Mouse (Mus musculus): ENCODE measurements at regions not wholly inside any gene's neighbourhood (a gene's known extent, or its start where the extent isn't known, plus 50 kb on each side); places are given as distances from the start of the nearest gene placed in this dataset.

DNA sequence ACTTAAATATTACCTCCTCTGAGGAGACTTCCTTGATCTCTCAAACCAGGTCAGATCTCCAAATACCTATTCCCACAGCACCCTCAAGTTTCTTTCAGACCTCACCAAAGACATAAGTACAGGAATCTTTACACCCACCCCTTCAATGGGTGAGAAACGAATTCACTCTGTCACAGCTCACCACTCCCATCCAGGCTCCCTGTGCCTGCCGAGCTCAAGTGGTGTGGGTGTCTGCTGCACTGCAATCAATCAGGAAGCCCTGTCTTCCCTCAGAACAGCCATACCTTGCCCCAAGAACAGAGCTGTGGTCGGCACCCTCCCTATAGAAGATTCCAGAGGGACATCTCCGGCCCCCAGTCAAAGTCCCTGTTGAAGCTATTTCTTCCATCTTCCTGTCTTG, 116.2 kb upstream of the Nectin1 start:
- DNase-seq (ENCODE audit: low spot score): no peak

DNA sequence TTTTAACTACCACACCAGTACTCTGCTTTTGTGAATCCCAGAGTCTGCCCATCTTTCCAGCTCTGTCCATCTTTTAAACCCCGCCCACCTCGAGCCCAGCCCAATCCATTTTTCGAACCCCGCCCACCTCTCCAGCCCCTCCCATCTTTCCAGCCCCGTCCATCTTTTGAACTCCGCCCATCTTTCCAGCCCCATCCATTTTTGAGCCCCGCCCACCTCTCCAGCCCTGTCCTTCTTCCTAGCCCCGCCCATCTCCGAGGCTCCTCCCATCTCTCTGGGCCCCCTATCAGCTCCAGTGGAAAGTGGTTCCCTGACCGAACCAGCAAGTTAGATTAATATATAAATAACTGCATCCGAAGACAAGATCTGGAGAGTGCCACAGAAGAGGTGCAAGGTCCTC, 115.0 kb upstream of the Nectin1 start:
- DNase-seq (ENCODE audit: low spot score): peak; percentile 77

DNA sequence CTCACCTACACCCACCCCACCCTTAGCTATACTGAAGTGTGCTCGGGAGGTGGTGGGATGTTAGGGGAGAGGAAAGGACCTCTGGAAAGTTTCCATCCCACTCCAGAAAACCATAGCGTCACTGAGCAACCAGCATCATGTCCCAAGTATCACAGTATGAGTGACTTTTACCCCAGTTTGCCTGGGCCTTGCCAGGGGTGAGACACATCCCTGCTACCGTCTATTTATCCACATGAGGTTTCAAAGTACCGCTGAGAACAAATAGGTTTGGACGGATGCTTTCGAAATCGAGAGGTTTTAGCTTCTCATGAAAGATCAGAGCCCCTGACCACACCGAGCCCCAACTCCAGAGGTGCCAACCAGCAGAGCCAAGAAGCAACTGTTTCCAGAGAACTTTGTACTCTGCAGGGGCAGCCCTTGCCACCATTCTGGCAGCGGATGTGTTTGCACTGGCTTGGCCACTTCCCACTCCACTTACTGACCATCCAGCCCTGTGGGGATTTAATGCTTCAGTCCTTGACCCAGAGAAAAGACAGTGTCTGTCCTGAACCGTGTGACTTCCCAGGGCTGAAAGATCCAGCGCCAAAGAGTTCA, 107.3 kb upstream of the Nectin1 start:
- DNase-seq (ENCODE audit: low spot score): no peak

GRCm38 (mm10) chr9:43658186-43658585, 85.6 kb upstream of the Nectin1 start:
- DNase-seq (ENCODE audit: low spot score): no peak

DNA sequence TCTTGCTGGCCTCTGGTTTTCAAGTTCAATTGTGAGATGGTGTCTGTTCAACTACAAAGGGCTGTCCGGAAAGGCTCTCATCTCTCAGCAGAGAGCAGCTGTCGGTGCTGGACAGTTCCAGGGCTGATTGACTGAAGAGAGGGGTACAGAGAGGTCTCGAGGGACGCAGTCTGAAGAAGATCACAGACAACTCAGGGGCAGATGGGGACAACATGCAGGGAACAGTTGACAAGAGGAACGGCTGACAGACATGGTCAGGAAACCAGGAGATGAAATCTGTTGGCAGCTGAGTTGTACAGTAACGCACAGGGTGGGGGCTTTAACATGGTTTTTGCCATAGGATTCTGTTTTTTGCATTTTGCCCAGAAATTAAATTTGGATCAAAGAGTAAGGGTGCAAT, 84.5 kb upstream of the Nectin1 start:
- no peak for DNase-seq (ENCODE audit: low spot score)

- DNase-seq (ENCODE audit: low spot score): no peak
These were observed 83.6 kb upstream of the Nectin1 start for GRCm38 (mm10) chr9:43660151-43660550.

DNA sequence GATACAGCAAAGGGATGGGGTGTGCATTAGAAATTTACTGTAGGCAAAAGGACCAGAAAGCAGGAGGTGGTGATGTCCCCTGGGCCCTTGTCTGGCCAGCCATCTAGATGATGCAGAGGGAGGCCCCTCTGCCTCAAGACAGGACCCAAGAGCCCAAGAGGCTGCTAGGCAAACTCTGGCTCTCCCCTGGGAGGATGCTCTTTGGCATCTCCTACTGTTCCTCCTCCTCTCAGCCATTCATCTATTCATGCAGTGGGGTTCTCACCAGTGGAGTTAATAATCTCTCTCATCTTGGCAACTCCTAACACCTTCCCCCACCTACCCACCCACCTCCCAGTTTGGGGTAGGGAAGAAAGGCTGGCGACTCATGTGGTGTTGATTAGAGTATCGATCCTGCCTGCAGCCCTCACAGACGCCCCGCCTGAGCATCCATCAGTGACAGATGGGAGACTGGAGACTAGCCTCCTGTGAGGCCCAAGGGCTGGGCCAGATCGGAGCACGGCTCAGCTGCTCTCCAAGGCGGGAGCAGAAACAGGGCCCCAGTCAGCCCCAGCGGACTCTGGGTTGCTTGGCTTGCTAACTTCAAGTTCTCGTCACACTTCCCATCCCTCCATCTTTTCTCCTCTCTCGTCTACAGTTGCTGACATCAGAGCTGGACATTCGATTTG, 82.8 kb upstream of the Nectin1 start:
- DNase-seq (ENCODE audit: low spot score): no peak

DNA sequence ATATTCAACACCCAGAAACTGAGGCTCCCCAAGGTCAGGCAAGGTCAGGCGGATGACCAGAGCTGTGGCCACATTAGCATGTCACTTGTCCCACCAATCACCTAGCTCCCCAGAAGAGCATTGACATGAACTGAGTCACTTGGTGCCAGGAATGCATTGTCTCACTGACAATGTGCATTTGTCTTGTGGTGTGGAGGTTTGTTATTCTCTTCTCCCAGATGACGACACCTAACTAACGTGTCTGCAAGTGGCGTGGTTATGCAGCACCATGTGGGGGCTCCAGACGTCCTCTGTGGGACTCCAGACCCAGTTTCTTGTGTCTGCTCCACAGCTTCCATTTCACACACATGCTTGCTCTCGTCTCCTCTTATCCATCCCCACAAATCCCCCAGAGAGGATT, 82.1 kb upstream of the Nectin1 start:
- no peak for DNase-seq (ENCODE audit: low spot score)

GRCm38 (mm10) chr9:43667386-43667785, 76.4 kb upstream of the Nectin1 start:
- DNase-seq (ENCODE audit: low spot score): no peak

DNA sequence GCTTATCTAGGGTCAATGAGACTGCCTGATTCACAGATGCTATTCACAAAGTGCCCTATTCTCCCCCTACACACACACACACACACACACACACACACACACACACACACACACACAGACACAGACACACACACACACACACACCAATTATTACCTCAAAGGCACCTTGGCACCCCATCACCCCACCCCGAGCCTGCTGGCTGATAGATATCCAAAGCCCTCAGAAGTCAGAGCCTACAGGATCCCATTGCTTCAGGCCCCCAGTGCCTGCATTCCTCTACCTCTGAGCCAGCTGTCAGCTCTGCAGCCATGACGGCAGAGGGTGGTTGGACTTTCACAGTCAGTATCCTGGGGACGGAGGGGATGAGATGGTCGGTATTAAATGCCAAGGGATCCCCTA, 75.8 kb upstream of the Nectin1 start:
- no peak for DNase-seq (ENCODE audit: low spot score)

DNA sequence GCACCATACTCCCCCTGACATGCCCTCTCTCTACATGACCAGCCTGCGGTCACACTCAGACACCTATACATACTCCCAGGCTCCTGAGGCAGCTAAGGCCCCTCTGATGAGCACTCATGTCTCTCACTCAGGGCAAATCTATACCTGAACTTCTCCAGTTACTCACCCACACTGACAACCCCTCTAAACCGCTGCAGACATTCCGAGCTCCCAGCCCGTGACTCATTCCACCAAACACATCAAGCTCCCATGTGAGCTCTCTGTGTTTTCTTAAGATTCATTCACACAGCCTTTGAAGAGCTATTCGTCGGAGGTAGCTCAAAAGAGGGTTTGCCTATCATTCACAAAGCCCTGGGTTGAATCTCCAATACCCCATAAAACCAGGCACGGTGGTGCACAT, 75.1 kb upstream of the Nectin1 start:
- DNase-seq (ENCODE audit: low spot score): no peak

DNA sequence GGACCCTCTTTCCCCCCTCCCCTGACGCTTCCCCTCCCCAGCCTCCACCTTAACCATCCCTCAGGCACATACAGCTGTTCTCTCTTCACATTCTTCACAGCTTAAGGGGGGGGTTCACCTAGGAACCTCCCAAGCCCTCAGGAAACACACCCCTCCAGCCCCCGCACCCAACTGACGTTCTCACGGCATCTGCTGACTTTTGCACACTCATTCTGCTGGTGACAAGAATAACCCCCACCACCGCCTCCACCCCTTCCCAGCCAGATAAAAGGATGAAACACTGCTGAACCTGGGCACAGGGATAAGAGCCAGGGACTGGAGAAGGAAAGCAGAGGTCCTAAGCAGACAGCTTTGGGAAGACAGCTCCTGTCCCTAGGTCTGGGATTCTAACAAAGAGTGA, 73.2 kb upstream of the Nectin1 start:
- no peak for DNase-seq (ENCODE audit: low spot score)

- DNase-seq (ENCODE audit: low spot score): no peak
These were observed 70.6 kb upstream of the Nectin1 start for GRCm38 (mm10) chr9:43673171-43673680.

GRCm38 (mm10) chr9:43674321-43674720, 69.5 kb upstream of the Nectin1 start:
- DNase-seq (ENCODE audit: low spot score): no peak

- DNase-seq (ENCODE audit: low spot score): no peak
These were observed 67.8 kb upstream of the Nectin1 start for GRCm38 (mm10) chr9:43676011-43676410.

- no peak for DNase-seq (ENCODE audit: low spot score)
These were observed 64.5 kb upstream of the Nectin1 start for GRCm38 (mm10) chr9:43679331-43679730.

DNA sequence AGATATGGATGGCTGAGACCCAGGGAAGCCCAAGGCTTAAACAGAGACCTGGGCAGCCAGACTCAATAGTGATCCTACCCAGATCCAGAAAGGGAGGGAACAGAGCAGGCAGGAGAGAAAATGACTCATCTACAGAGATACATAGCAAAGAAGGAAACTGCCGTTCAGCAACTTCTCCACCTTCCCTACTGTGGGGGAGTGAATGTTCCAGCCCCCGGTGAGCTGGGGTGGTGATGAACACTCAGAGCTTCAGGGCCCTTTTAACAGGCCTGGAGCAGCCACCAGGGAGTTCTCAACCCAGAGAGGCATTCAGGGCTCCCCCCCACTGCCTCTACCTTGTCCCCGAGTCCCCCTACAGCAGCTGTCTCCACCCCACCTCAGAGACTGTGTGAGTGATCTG, 62.5 kb upstream of the Nectin1 start:
- DNase-seq (ENCODE audit: low spot score): no peak

DNA sequence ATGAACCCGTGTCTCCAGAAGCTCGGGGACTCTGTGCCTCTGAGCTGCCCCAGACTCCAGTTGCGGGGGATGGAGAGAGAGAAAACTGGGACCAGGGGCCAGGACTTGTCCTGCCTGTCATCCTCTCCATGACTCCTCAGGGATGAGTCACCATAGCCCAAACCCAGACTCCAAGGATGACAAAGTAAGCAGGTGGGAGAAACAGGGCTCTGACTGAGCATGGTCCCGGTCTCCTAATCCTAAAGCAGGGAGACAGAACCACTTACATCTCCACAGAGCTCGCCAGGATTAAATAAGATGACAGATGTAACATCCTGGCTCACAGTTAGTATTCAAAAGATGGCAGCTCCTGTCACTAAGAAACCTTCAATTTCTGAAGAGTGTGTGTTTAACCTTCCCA, 61.7 kb upstream of the Nectin1 start:
- no peak for DNase-seq (ENCODE audit: low spot score)

DNA sequence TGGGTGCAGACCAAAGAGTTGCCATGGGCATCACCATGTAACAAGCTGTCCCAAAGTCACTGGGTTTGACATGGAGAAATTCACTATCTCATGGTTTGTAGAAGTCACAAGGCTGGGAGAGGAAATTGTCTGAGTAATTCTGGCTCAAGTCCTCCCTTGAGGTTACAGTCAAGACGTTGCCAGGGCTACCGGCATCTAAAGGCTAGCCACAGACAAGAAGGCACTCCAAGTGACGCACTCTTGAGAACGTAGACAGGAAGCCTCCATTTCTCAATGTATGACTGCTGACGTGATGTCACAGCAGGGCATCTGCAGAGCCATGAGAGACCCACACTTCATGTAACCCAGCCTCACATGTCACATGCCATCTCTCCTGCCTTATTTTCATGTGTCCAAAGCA, 59.2 kb upstream of the Nectin1 start:
- no peak for DNase-seq (ENCODE audit: low spot score)

DNA sequence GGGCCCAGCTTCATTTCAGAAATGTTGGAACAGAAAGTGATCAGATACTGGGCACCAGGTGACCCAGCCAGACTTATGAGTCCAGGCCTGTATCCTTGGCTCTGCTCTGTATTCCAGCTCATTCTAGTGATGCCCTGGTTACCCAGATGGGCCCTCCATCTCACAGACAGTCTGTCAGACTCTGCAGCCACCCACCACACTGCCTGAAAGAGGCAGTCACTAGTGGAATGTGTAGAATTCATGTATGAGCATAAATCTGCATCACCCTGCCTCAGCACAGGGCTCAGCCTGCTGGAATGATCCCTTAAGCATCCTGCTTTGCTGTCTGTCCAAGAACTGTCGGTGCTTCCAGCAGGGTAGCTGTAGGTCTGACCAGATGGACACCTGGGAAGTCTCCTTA, 51.8 kb upstream of the Nectin1 start:
- DNase-seq (ENCODE audit: low spot score): no peak

- no peak for DNase-seq (ENCODE audit: low spot score)
These were observed 51.2 kb upstream of the Nectin1 start for GRCm38 (mm10) chr9:43692538-43692937.
